Mouse (Mus musculus) liver, adult 2 months (tissue): ENCODE data around the gene Slc17a7. TPM values are rescaled to one million over a fixed set of nuclear protein-coding genes. Genes with fewer than 3 reads are reported as not detected.

Experiments used
- DNase-seq: peaks from one replicate; pipeline ENCODE4 v3.0.0-alpha.2; 2011; ENCODE audit warnings: low read depth, low spot score; ENCODE audit errors: extremely low read depth
- H3K27ac ChIP-seq: fragments of 200-500 bp; replicated peaks from 2 replicates; pipeline ENCODE4 v1.5.1; 2012; ENCODE audit warnings: low read depth, mild to moderate bottlenecking, control low read depth, inconsistent platforms, low read length; ENCODE audit not compliant: insufficient read depth
- H3K27me3 ChIP-seq: fragments of 200-500 bp; 2 replicates; pipeline ENCODE4 v1.6.1; 2012; ENCODE audit warnings: mild to moderate bottlenecking, moderate library complexity, low read length, inconsistent platforms; ENCODE audit not compliant: control insufficient read depth, insufficient read depth
- H3K36me3 ChIP-seq: fragments of 200-500 bp; 2 replicates; pipeline ENCODE4 v1.6.1; 2012; ENCODE audit warnings: low read length, inconsistent platforms; ENCODE audit not compliant: control insufficient read depth, insufficient read depth
- H3K4me1 ChIP-seq: fragments of 200-500 bp; 2 replicates; pipeline ENCODE4 v1.6.1; 2011; ENCODE audit warnings: low read length; ENCODE audit not compliant: control insufficient read depth, insufficient read depth
- H3K4me3 ChIP-seq: fragments of 200-500 bp; 2 replicates; pipeline ENCODE4 v1.5.1; 2011; ENCODE audit warnings: low read depth, mild to moderate bottlenecking, control low read depth, low read length, moderate library complexity; ENCODE audit not compliant: insufficient read depth
- H3K79me2 ChIP-seq: fragments of 200-500 bp; 2 replicates; pipeline ENCODE4 v1.6.1; 2012; ENCODE audit warnings: inconsistent platforms, mild to moderate bottlenecking, low read length, moderate library complexity; ENCODE audit not compliant: control insufficient read depth, insufficient read depth
- H3K9ac ChIP-seq: fragments of 200-500 bp; 2 replicates; pipeline ENCODE4 v1.6.1; 2012; ENCODE audit warnings: low read depth, mild to moderate bottlenecking, control low read depth, inconsistent platforms, low read length
- CTCF ChIP-seq: fragments of 200-500 bp; IDR thresholded peaks from 2 replicates; pipeline ENCODE4 v1.5.1; 2011; ENCODE audit warnings: low read depth, low read length, control low read depth
- POLR2A ChIP-seq: fragments of 200-500 bp; IDR thresholded peaks from 2 replicates; pipeline ENCODE4 v1.6.1; 2011; ENCODE audit warnings: low read length, control low read depth; ENCODE audit not compliant: insufficient read depth; ENCODE audit errors: extremely low read depth
- WGBS: fragments of 180-500 bp; shearing (Covaris S2); methylation state at CpG from one replicate; pipeline ENCODE4 v1.1.7; 2018; 5-methylcytosine and 5-hydroxymethylcytosine counted together
- polyA plus RNA-seq: library from polyadenylated mRNA; depleted of rRNA; stranded (reverse); fragments of >200 nt; gene quantifications from 2 replicates; pipeline ENCODE4 v1.2.3, GENCODE M21; 2012
- total RNA-seq: library from RNA; depleted of rRNA; stranded (reverse); fragments of >200 nt; gene quantifications from 2 replicates; pipeline ENCODE4 v1.2.3, GENCODE M21; 2014

Gene Slc17a7
- total and polyA plus RNA-seq, 2 experiments = not detected

DNA sequence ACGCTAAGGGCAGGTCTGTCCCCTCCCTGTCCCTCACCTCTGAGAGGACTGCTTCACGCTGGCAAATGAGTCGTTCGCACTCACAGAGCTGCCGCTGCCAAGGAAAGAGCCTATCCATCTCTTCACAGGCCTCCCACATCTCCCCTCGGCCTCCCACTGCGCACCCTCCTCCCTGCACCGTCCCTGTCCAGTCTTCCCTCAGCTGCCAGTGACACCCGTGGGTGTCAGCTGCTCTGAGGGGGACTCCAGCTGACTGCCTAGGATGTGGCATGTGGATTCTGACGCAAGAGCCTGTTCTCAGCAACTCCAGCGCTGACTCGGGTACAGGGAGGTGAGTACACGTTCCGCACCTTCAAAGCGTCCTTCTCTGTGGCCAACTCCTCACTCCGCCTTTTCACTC lies 25.9 kb downstream of the Slc17a7 start:
- no peaks in the 10 kb centered on the region for H3K4me1 ChIP-seq
- H3K27ac ChIP-seq = no peak overlapping the region
- 53% methylated on average over 16 of the region's 16 CpGs for whole genome bisulfite sequencing
- no peaks in the 10 kb centered on the region for H3K36me3 ChIP-seq
- no peak overlapping the region for H3K9ac ChIP-seq
- peaks cover 10% of the 10 kb centered on the region for H3K27me3 ChIP-seq
- H3K79me2 ChIP-seq = no peaks in the 10 kb centered on the region
- TF ChIP-seq CTCF = no peak
- no peak for TF ChIP-seq POLR2A
- DNase-seq = no peak
- H3K4me3 ChIP-seq = no peak overlapping the region

- Histone ChIP-seq H3K27ac (no peak overlapping the region), H3K9ac (no peak overlapping the region), H3K36me3 (no peaks in the 10 kb centered on the region), H3K4me3 (no peak overlapping the region), H3K4me1 (no peaks in the 10 kb centered on the region), H3K79me2 (no peaks in the 10 kb centered on the region), H3K27me3 (peaks cover 10% of the 10 kb centered on the region)
- WGBS = 88% methylated on average over 6 of the region's 6 CpGs
- no peak for DNase-seq
- TF ChIP-seq CTCF (no peak), POLR2A (no peak)
Observed at GRCm38 (mm10) chr7:45190186-45190585, 26.4 kb downstream of the Slc17a7 start.

DNA sequence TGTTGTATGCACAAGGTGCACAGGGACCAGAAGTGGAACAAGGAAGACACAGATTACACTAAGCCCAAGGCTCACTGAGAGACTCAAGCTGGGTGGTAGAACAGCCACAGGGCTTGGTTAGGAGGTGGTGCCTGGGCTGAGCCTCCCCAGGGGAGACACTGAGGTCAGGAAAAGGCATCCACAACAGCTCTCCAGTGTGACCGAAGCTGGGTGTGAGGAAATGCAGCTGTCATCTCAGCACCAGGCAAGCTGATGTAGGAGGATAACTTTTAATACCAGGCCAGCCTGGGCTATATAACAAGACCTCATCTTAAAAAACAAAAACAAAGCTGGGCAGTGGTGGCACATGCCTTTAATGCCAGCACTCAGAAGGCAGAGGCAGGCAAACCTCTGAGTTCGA lies 27.4 kb downstream of the Slc17a7 start:
- WGBS = 53% methylated on average over 2 of the region's 2 CpGs
- TF ChIP-seq POLR2A = no peak
- no peak for TF ChIP-seq CTCF
- Histone ChIP-seq H3K4me1 (no peaks in the 10 kb centered on the region), H3K27ac (no peak overlapping the region), H3K27me3 (peaks cover 10% of the 10 kb centered on the region; the same call in 1 of the 2 replicates), H3K9ac (no peak overlapping the region), H3K4me3 (no peak overlapping the region), H3K36me3 (no peaks in the 10 kb centered on the region), H3K79me2 (no peaks in the 10 kb centered on the region)
- DNase-seq = no peak

DNA sequence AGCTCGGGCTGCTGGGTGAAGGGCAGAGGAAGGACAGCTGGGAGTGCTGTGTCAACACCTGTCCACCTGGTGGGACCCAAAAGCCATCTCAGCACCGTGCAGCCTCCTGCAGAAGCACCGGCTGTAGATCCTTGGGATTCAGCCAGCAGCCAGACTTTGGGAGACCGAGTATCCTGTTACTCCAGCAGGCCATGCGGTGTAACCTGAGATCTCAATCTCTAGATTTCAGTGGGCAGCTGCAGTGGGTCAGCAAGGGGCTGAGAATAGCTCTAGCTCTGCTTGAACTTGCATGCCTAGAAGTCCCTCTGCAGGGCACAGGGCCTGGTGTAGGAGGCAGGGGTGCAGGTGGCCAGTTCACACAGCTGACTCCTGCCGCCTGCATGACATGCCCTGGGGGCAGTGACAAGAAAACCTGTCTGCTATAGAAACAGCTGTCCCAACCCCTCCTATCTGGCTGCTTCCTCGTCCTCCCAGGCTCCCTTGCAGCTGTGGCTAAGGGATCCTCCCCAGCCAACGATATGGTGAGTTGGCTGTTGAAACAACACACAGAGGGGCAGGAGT lies 28.1 kb downstream of the Slc17a7 start:
- H3K4me3 ChIP-seq = no peak overlapping the region
- peaks cover 10% of the 10 kb centered on the region; the same call in 1 of the 2 replicates for H3K27me3 ChIP-seq
- no peak for TF ChIP-seq CTCF

GRCm38 (mm10) chr7:45192585-45193310 lies 29.0 kb downstream of the Slc17a7 start:
- no peak overlapping the region for H3K9ac ChIP-seq
- no peak for TF ChIP-seq POLR2A
- TF ChIP-seq CTCF = no peak
- H3K36me3 ChIP-seq = no peaks in the 10 kb centered on the region
- H3K27me3 ChIP-seq = peaks cover 10% of the 10 kb centered on the region; the same call in 1 of the 2 replicates
- DNase-seq = no peak
- WGBS = 80% methylated on average over 7 of the region's 7 CpGs
- H3K4me1 ChIP-seq = no peaks in the 10 kb centered on the region
- H3K27ac ChIP-seq = no peak overlapping the region
- H3K4me3 ChIP-seq = no peak overlapping the region
- H3K79me2 ChIP-seq = no peaks in the 10 kb centered on the region

More for the DNA sequence above, 28.1 kb downstream of the Slc17a7 start:
- H3K36me3 ChIP-seq = no peaks in the 10 kb centered on the region
- WGBS = 49% methylated on average over 8 of the region's 8 CpGs
- H3K79me2 ChIP-seq = no peaks in the 10 kb centered on the region
- no peaks in the 10 kb centered on the region for H3K4me1 ChIP-seq
- no peak overlapping the region for H3K27ac ChIP-seq
- DNase-seq = no peak
- no peak overlapping the region for H3K9ac ChIP-seq

DNA sequence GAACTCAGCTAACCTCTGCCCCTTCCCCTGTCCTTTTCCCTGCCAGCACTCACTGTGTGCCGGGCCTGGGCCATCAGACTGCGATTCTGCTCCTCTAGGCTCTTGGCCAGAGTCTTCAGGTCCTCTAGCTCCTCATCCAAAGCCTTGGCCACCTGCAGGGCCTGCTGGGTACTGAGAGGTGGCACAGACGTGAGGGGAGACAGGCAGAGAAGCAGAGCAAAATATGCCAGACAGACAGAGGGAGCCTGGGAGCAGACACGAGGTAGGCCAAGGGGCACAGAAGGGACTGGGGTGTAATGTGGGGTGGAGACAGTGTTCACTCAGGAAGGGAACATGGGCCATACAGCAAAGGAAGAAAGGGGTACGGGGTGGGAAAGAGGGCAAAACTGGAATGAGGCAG lies 29.7 kb downstream of the Slc17a7 start:
- Histone ChIP-seq H3K79me2 (no peaks in the 10 kb centered on the region), H3K4me3 (no peak overlapping the region), H3K4me1 (no peaks in the 10 kb centered on the region), H3K27me3 (peaks cover 10% of the 10 kb centered on the region; the same call in 1 of the 2 replicates), H3K27ac (no peak overlapping the region), H3K36me3 (no peaks in the 10 kb centered on the region), H3K9ac (no peak overlapping the region)
- DNase-seq = no peak
- TF ChIP-seq POLR2A = no peak
- TF ChIP-seq CTCF = no peak
- WGBS = 76% methylated on average over 4 of the region's 5 CpGs
